Mouse (Mus musculus) thymus, adult 2 months (tissue): ENCODE measurements around the gene Fadd.

Experiments
- CTCF ChIP-seq: fragments of 200-500 bp; IDR thresholded peaks from 2 replicates; pipeline ENCODE4 v1.5.1; 2012; ENCODE audit warnings: mild to moderate bottlenecking, control low read depth, low read length, moderate library complexity, borderline replicate concordance; ENCODE audit not compliant: control insufficient read depth, poor library complexity, insufficient read depth; ENCODE audit errors: extremely low read depth
- POLR2A ChIP-seq: fragments of 200-500 bp; IDR thresholded peaks from 2 replicates; pipeline ENCODE4 v1.6.1; 2012; ENCODE audit warnings: mild to moderate bottlenecking, low read length, control low read depth, moderate library complexity; ENCODE audit not compliant: control insufficient read depth, poor library complexity, insufficient read depth; ENCODE audit errors: extremely low read depth

DNA sequence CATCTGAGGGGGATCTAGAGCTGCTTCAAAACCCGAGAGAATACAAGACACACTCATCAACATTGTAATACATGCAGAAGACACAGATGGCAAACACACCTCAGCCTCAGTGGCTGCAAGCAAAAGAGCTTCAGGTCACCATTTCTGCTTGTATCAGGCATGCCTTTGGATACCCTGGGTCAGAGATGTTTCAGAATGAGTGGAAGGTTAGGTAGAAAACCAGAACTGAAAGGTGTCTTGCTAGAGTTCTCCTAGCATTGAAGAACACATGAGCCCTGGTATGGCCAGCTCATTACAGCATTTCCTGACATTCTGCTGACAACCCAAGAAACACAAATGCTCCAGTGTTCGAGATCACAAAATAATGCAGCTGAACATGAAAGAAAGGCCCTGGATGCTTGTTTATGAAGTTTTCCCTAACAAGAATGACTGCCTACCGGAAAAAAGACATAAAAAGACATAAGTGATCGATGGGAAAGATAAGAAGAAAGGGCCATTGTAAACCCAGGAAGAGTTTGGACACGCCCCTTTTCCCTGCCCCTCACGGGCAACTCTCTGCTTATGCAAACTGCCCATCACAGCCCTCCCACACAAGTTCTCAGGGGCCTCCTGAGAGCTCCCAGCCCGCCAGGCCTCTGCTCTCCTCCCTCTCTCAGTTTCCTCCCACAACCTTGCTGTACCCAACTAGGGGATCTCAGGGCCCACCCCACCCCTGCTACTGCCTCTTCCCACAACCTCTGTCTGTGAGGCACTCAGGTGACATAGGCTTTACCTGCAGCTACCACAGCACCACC is 50.5 kb downstream of the Fadd start:
- TF ChIP-seq CTCF, result no peak
- TF ChIP-seq POLR2A, result no peak
